Mouse (Mus musculus) embryonic facial prominence, embryonic 12.5 days (tissue): Measurements from ENCODE around the gene Fign. TPM values are rescaled to one million over a fixed set of nuclear protein-coding genes. Genes with fewer than 3 reads are reported as not detected.

Experiments
- ATAC-seq: fragments of 200-750 bp; cut with Nextera tagmentation; 2 replicates; pipeline ENCODE4 v1.8.0; 2017; ENCODE audit not compliant: insufficient number of reproducible peaks, insufficient read depth, low FRiP score, low TSS enrichment
- H3K27ac ChIP-seq: fragments of 300-500 bp; sonication (generic); 2 replicates; pipeline ENCODE4 v1.5.1; 2016; ENCODE audit warnings: mild to moderate bottlenecking
- H3K27me3 ChIP-seq: fragments of 300-500 bp; sonication (generic); 2 replicates; pipeline ENCODE4 v1.6.1; 2016; ENCODE audit warnings: mild to moderate bottlenecking, moderate library complexity
- H3K36me3 ChIP-seq: fragments of 300-500 bp; sonication (generic); 2 replicates; pipeline ENCODE4 v1.6.1; 2016; ENCODE audit warnings: mild to moderate bottlenecking
- H3K4me1 ChIP-seq: fragments of 300-500 bp; sonication (generic); 2 replicates; pipeline ENCODE4 v1.6.1; 2016
- H3K4me2 ChIP-seq: fragments of 300-500 bp; sonication (generic); replicated peaks from 2 replicates; pipeline ENCODE4 v1.6.1; 2016; ENCODE audit warnings: mild to moderate bottlenecking, moderate library complexity
- H3K4me3 ChIP-seq: fragments of 300-500 bp; sonication (generic); 2 replicates; pipeline ENCODE4 v1.5.1; 2016; ENCODE audit warnings: mild to moderate bottlenecking
- H3K9ac ChIP-seq: fragments of 300-500 bp; sonication (generic); 2 replicates; pipeline ENCODE4 v1.6.1; 2016; ENCODE audit warnings: mild to moderate bottlenecking, moderate library complexity
- H3K9me3 ChIP-seq: fragments of 300-500 bp; sonication (generic); 2 replicates; pipeline ENCODE4 v1.6.1; 2016; ENCODE audit warnings: mild to moderate bottlenecking, moderate library complexity
- WGBS: fragments of 180-500 bp; shearing (Covaris S2); methylation state at CpG from one replicate; pipeline ENCODE4 v1.1.7; 2016; 5-methylcytosine and 5-hydroxymethylcytosine counted together
- polyA plus RNA-seq: library from polyadenylated mRNA; unstranded; fragments of >200 nt; fragmentation: Nextera tagmentation; extraction: Ambion mirVana; gene quantifications from 2 replicates; pipeline ENCODE4 v1.2.1, GENCODE M21; 2016

Gene Fign
- polyA plus RNA-seq, 1 experiment from 2014 or later, result 7.9 TPM

- no peak for ATAC-seq
- Histone ChIP-seq H3K4me2 (peak overlapping the region; percentile 30), H3K27ac (no peak overlapping the region), H3K9me3 (no peaks in the 10 kb centered on the region), H3K4me3 (no peak overlapping the region), H3K27me3 (no peaks in the 10 kb centered on the region), H3K9ac (no peak overlapping the region; the same call in 1 of the 2 replicates), H3K36me3 (no peaks in the 10 kb centered on the region), H3K4me1 (peaks cover 15% of the 10 kb centered on the region; the same call in 1 of the 2 replicates)
- WGBS, result 49% methylated on average over 6 of the region's 6 CpGs
These were observed 4.8 kb downstream of the Fign start for GRCm38 (mm10) chr2:64093087-64093486.

GRCm38 (mm10) chr2:64083853-64084427 lies 13.9 kb downstream of the Fign start:
- no peaks in the 10 kb centered on the region for H3K27me3 ChIP-seq
- H3K9ac ChIP-seq, result no peak overlapping the region
- no peak overlapping the region for H3K4me3 ChIP-seq
- 66% methylated on average over 5 of the region's 5 CpGs for WGBS
- H3K36me3 ChIP-seq, result no peaks in the 10 kb centered on the region
- H3K9me3 ChIP-seq, result no peaks in the 10 kb centered on the region
- ATAC-seq, result no peak
- 0 out of 2 replicates have a peak overlapping the region, but pooled peaks have one; percentile 36 for H3K27ac ChIP-seq
- peaks cover 20% of the 10 kb centered on the region for H3K4me1 ChIP-seq
- H3K4me2 ChIP-seq, result no peak overlapping the region

- Histone ChIP-seq H3K27ac (no peak overlapping the region), H3K36me3 (no peaks in the 10 kb centered on the region), H3K9ac (no peak overlapping the region), H3K4me1 (peaks cover 44% of the 10 kb centered on the region), H3K4me3 (no peak overlapping the region), H3K27me3 (no peaks in the 10 kb centered on the region), H3K4me2 (no peak overlapping the region), H3K9me3 (no peaks in the 10 kb centered on the region)
- 4% methylated on average over 4 of the region's 4 CpGs for WGBS
- 0 out of 2 replicates have a peak, but pooled peaks have one; percentile 24 for ATAC-seq
These were observed 18.1 kb downstream of the Fign start for GRCm38 (mm10) chr2:64079765-64080164.

GRCm38 (mm10) chr2:64078551-64078950 lies 19.3 kb downstream of the Fign start:
- H3K4me1 ChIP-seq, result peaks cover 48% of the 10 kb centered on the region
- no peak overlapping the region for H3K27ac ChIP-seq
- H3K27me3 ChIP-seq, result no peaks in the 10 kb centered on the region
- no peak overlapping the region for H3K4me2 ChIP-seq
- no peaks in the 10 kb centered on the region for H3K9me3 ChIP-seq
- no peaks in the 10 kb centered on the region for H3K36me3 ChIP-seq
- H3K4me3 ChIP-seq, result no peak overlapping the region
- no peak for ATAC-seq
- no peak overlapping the region for H3K9ac ChIP-seq
- 44% methylated on average over 3 of the region's 3 CpGs for WGBS

GRCm38 (mm10) chr2:64077846-64078245 lies 20.0 kb downstream of the Fign start:
- no peak overlapping the region for H3K4me3 ChIP-seq
- H3K4me1 ChIP-seq, result peaks cover 48% of the 10 kb centered on the region
- WGBS, result 73% methylated on average over 2 of the region's 2 CpGs
- H3K4me2 ChIP-seq, result no peak overlapping the region
- H3K27me3 ChIP-seq, result no peaks in the 10 kb centered on the region
- no peak for ATAC-seq
- H3K9me3 ChIP-seq, result no peaks in the 10 kb centered on the region
- no peak overlapping the region for H3K9ac ChIP-seq
- H3K36me3 ChIP-seq, result no peaks in the 10 kb centered on the region
- H3K27ac ChIP-seq, result no peak overlapping the region

GRCm38 (mm10) chr2:64075873-64076272 lies 22.0 kb downstream of the Fign start:
- Histone ChIP-seq H3K27ac (no peak overlapping the region), H3K4me3 (no peak overlapping the region), H3K9ac (no peak overlapping the region), H3K36me3 (no peaks in the 10 kb centered on the region), H3K9me3 (no peaks in the 10 kb centered on the region), H3K4me1 (peaks cover 40% of the 10 kb centered on the region), H3K4me2 (peak overlapping the region; percentile 37; the same call in 1 of the 2 replicates), H3K27me3 (no peaks in the 10 kb centered on the region)
- no peak for ATAC-seq
- 51% methylated on average over 6 of the region's 6 CpGs for WGBS

- ATAC-seq, result no peak
- no peaks in the 10 kb centered on the region for H3K9me3 ChIP-seq
- H3K36me3 ChIP-seq, result no peaks in the 10 kb centered on the region
- H3K9ac ChIP-seq, result no peak overlapping the region
- H3K27ac ChIP-seq, result no peak overlapping the region
- no peak overlapping the region for H3K4me3 ChIP-seq
- 32% methylated on average over 17 of the region's 17 CpGs for WGBS
- H3K4me1 ChIP-seq, result peaks cover 36% of the 10 kb centered on the region
- H3K4me2 ChIP-seq, result peak overlapping the region; percentile 37
- no peaks in the 10 kb centered on the region for H3K27me3 ChIP-seq
These were observed 23.0 kb downstream of the Fign start for GRCm38 (mm10) chr2:64074602-64075389.

GRCm38 (mm10) chr2:64072158-64072557 lies 25.7 kb downstream of the Fign start:
- Histone ChIP-seq H3K27me3 (no peaks in the 10 kb centered on the region), H3K4me1 (peaks cover 21% of the 10 kb centered on the region), H3K9ac (no peak overlapping the region), H3K9me3 (no peaks in the 10 kb centered on the region), H3K36me3 (no peaks in the 10 kb centered on the region), H3K4me3 (no peak overlapping the region), H3K27ac (no peak overlapping the region), H3K4me2 (no peak overlapping the region)
- no peak for ATAC-seq
- 45% methylated on average over 4 of the region's 4 CpGs for WGBS

GRCm38 (mm10) chr2:64069950-64070695 lies 27.7 kb downstream of the Fign start:
- Histone ChIP-seq H3K27ac (no peak overlapping the region), H3K9ac (no peak overlapping the region), H3K36me3 (no peaks in the 10 kb centered on the region), H3K27me3 (no peaks in the 10 kb centered on the region), H3K9me3 (no peaks in the 10 kb centered on the region), H3K4me2 (no peak overlapping the region), H3K4me3 (no peak overlapping the region), H3K4me1 (peaks cover 7% of the 10 kb centered on the region)
- no peak for ATAC-seq
- WGBS, result 86% methylated on average over 10 of the region's 10 CpGs

- Histone ChIP-seq H3K4me1 (peaks cover 3% of the 10 kb centered on the region; the same call in 1 of the 2 replicates), H3K27me3 (no peaks in the 10 kb centered on the region), H3K36me3 (no peaks in the 10 kb centered on the region), H3K9me3 (no peaks in the 10 kb centered on the region), H3K4me2 (no peak overlapping the region), H3K27ac (no peak overlapping the region), H3K4me3 (no peak overlapping the region), H3K9ac (no peak overlapping the region)
- 42% methylated on average over 4 of the region's 4 CpGs for WGBS
- no peak for ATAC-seq
These were observed 32.3 kb downstream of the Fign start for GRCm38 (mm10) chr2:64065511-64065910.

- no peaks in the 10 kb centered on the region for H3K36me3 ChIP-seq
- no peak for ATAC-seq
- H3K4me1 ChIP-seq, result peaks cover 3% of the 10 kb centered on the region; the same call in 1 of the 2 replicates
- H3K9ac ChIP-seq, result no peak overlapping the region
- H3K4me3 ChIP-seq, result no peak overlapping the region
- no peaks in the 10 kb centered on the region for H3K27me3 ChIP-seq
- 90% methylated on average over 5 of the region's 5 CpGs for WGBS
- H3K9me3 ChIP-seq, result no peaks in the 10 kb centered on the region
- H3K27ac ChIP-seq, result no peak overlapping the region
- no peak overlapping the region for H3K4me2 ChIP-seq
These were observed 38.4 kb downstream of the Fign start for GRCm38 (mm10) chr2:64059477-64059876.
